Mouse (Mus musculus) cerebellum, adult 11-12 months (tissue): ENCODE data around the gene Eaf1.

Experiments
- DNase-seq: peaks from one replicate; pipeline ENCODE4 v3.0.0; 2022

Gene Eaf1

GRCm38 (mm10) chr14:31515895-31516294, 21.7 kb downstream of the Eaf1 start:
- DNase-seq = no peak

GRCm38 (mm10) chr14:31519165-31519564, 25.0 kb downstream of the Eaf1 start:
- no peak for DNase-seq

GRCm38 (mm10) chr14:31521318-31521717, 27.1 kb downstream of the Eaf1 start:
- DNase-seq = no peak

GRCm38 (mm10) chr14:31525040-31525810, 31.0 kb downstream of the Eaf1 start:
- DNase-seq = no peak

- DNase-seq = no peak
These were observed 36.6 kb downstream of the Eaf1 start for GRCm38 (mm10) chr14:31530847-31531246.

GRCm38 (mm10) chr14:31531506-31532148, 37.4 kb downstream of the Eaf1 start:
- no peak for DNase-seq

- DNase-seq = no peak
These were observed 38.5 kb downstream of the Eaf1 start for GRCm38 (mm10) chr14:31532656-31533055.

GRCm38 (mm10) chr14:31537298-31537697, 43.1 kb downstream of the Eaf1 start:
- peak; percentile 80 for DNase-seq

GRCm38 (mm10) chr14:31543885-31544442, 49.8 kb downstream of the Eaf1 start:
- DNase-seq = no peak

GRCm38 (mm10) chr14:31555021-31555420, 60.8 kb downstream of the Eaf1 start:
- no peak for DNase-seq

GRCm38 (mm10) chr14:31555963-31556434, 61.8 kb downstream of the Eaf1 start:
- no peak for DNase-seq

- no peak for DNase-seq
These were observed 62.5 kb downstream of the Eaf1 start for GRCm38 (mm10) chr14:31556526-31557260.

GRCm38 (mm10) chr14:31557273-31557672, 63.1 kb downstream of the Eaf1 start:
- DNase-seq = peak; percentile 37

GRCm38 (mm10) chr14:31557784-31558183, 63.6 kb downstream of the Eaf1 start:
- no peak for DNase-seq

- DNase-seq = no peak
These were observed 65.0 kb downstream of the Eaf1 start for GRCm38 (mm10) chr14:31559216-31559615.
